Mouse (Mus musculus): ENCODE results near the gene Adgrf3. TPM values are rescaled to one million over a fixed set of nuclear protein-coding genes. Genes with fewer than 3 reads are reported as not detected.
"Not testable (repeated sequence)": the region's sequence is repeated elsewhere in the genome, so short reads cannot be mapped to it uniquely, and the experiment has no call there.

The Adgrf3 gene
- polyA plus RNA-seq, 1 experiment from 2014 or later, result not detected

- peak overlapping the region; percentile 83 for H3K4me3 ChIP-seq (replicated peaks)
- no peak for ATAC-seq (ENCODE audit: insufficient read depth)
- H3K9ac ChIP-seq, result peak overlapping the region; percentile 64
- no peaks in the 10 kb centered on the region for H3K9me3 ChIP-seq (replicated peaks)
- peaks cover 6% of the 10 kb centered on the region for H3K36me3 ChIP-seq (replicated peaks)
- H3K27me3 ChIP-seq, result no peaks in the 10 kb centered on the region
- peaks cover 45% of the 10 kb centered on the region for H3K4me1 ChIP-seq (replicated peaks)
- H3K4me2 ChIP-seq, result peak overlapping the region; percentile 92
- peak overlapping the region; percentile 76 for H3K27ac ChIP-seq (replicated peaks)
- WGBS (ENCODE audit: insufficient replicate concordance), result 41% methylated on average over 16 of the region's 16 CpGs
Measured at GRCm38 (mm10) chr5:30231891-30232270, 26.4 kb upstream of the Adgrf3 start.

GRCm38 (mm10) chr5:30230901-30231300, 25.4 kb upstream of the Adgrf3 start:
- WGBS (ENCODE audit: insufficient replicate concordance), result 67% methylated on average over 4 of the region's 4 CpGs
- no peaks in the 10 kb centered on the region for H3K9me3 ChIP-seq (replicated peaks)
- no peak overlapping the region for H3K4me2 ChIP-seq
- no peak overlapping the region for H3K9ac ChIP-seq
- no peak for ATAC-seq (ENCODE audit: insufficient read depth)
- no peak overlapping the region for H3K27ac ChIP-seq (replicated peaks)
- H3K4me3 ChIP-seq (replicated peaks), result no peak overlapping the region
- H3K36me3 ChIP-seq (replicated peaks), result peaks cover 6% of the 10 kb centered on the region
- peaks cover 38% of the 10 kb centered on the region for H3K4me1 ChIP-seq (replicated peaks)
- no peaks in the 10 kb centered on the region for H3K27me3 ChIP-seq

GRCm38 (mm10) chr5:30222681-30223080, 17.2 kb upstream of the Adgrf3 start:
- no peaks in the 10 kb centered on the region for H3K4me1 ChIP-seq (replicated peaks)
- H3K27ac ChIP-seq (replicated peaks), result no peak overlapping the region
- H3K36me3 ChIP-seq (replicated peaks), result peaks cover 6% of the 10 kb centered on the region; the same call in 1 of the 2 replicates
- H3K4me2 ChIP-seq, result no peak overlapping the region
- H3K9me3 ChIP-seq (replicated peaks), result no peaks in the 10 kb centered on the region
- H3K27me3 ChIP-seq, result no peaks in the 10 kb centered on the region
- H3K9ac ChIP-seq, result no peak overlapping the region
- no peak for ATAC-seq (ENCODE audit: insufficient read depth)
- H3K4me3 ChIP-seq (replicated peaks), result no peak overlapping the region
- 92% methylated on average over 8 of the region's 8 CpGs for WGBS (ENCODE audit: insufficient replicate concordance)

GRCm38 (mm10) chr5:30220666-30221065, 15.1 kb upstream of the Adgrf3 start:
- H3K27me3 ChIP-seq, result no peaks in the 10 kb centered on the region
- no peaks in the 10 kb centered on the region for H3K9me3 ChIP-seq (replicated peaks)
- H3K36me3 ChIP-seq (replicated peaks), result peaks cover 6% of the 10 kb centered on the region; the same call in 1 of the 2 replicates
- no peak for ATAC-seq (ENCODE audit: insufficient read depth)
- no peak overlapping the region for H3K4me2 ChIP-seq
- WGBS (ENCODE audit: insufficient replicate concordance), result 71% methylated on average over 8 of the region's 8 CpGs
- no peak overlapping the region for H3K9ac ChIP-seq
- no peak overlapping the region for H3K4me3 ChIP-seq (replicated peaks)
- H3K4me1 ChIP-seq (replicated peaks), result no peaks in the 10 kb centered on the region
- H3K27ac ChIP-seq (replicated peaks), result no peak overlapping the region

- Histone ChIP-seq H3K9me3 (replicated peaks) (no peaks in the 10 kb centered on the region), H3K27me3 (no peaks in the 10 kb centered on the region), H3K4me2 (no peak overlapping the region), H3K36me3 (replicated peaks) (peaks cover 6% of the 10 kb centered on the region; the same call in 1 of the 2 replicates), H3K4me3 (replicated peaks) (no peak overlapping the region), H3K4me1 (replicated peaks) (no peaks in the 10 kb centered on the region), H3K27ac (replicated peaks) (no peak overlapping the region), H3K9ac (no peak overlapping the region)
- 56% methylated on average over 2 of the region's 2 CpGs for WGBS (ENCODE audit: insufficient replicate concordance)
- ATAC-seq (ENCODE audit: insufficient read depth), result no peak
Measured at GRCm38 (mm10) chr5:30219715-30220114, 14.2 kb upstream of the Adgrf3 start.

GRCm38 (mm10) chr5:30215970-30216369, 10.4 kb upstream of the Adgrf3 start:
- H3K27ac ChIP-seq (replicated peaks), result no peak overlapping the region
- 45% methylated on average over 5 of the region's 5 CpGs for WGBS (ENCODE audit: insufficient replicate concordance)
- no peak overlapping the region for H3K4me3 ChIP-seq (replicated peaks)
- no peak for ATAC-seq (ENCODE audit: insufficient read depth)
- no peak overlapping the region for H3K4me2 ChIP-seq
- H3K9me3 ChIP-seq (replicated peaks), result no peaks in the 10 kb centered on the region
- no peaks in the 10 kb centered on the region for H3K4me1 ChIP-seq (replicated peaks)
- no peak overlapping the region for H3K9ac ChIP-seq
- no peaks in the 10 kb centered on the region for H3K36me3 ChIP-seq (replicated peaks)
- no peaks in the 10 kb centered on the region for H3K27me3 ChIP-seq

- H3K4me2 ChIP-seq, result no peak overlapping the region
- no peak for ATAC-seq (ENCODE audit: insufficient read depth)
- 4% methylated on average over 4 of the region's 4 CpGs for WGBS (ENCODE audit: insufficient replicate concordance)
- no peak overlapping the region for H3K27ac ChIP-seq (replicated peaks)
- H3K9ac ChIP-seq, result no peak overlapping the region
- H3K36me3 ChIP-seq (replicated peaks), result no peaks in the 10 kb centered on the region
- no peak overlapping the region for H3K4me3 ChIP-seq (replicated peaks)
- no peaks in the 10 kb centered on the region for H3K9me3 ChIP-seq (replicated peaks)
- H3K27me3 ChIP-seq, result no peaks in the 10 kb centered on the region
- H3K4me1 ChIP-seq (replicated peaks), result no peaks in the 10 kb centered on the region
Measured at GRCm38 (mm10) chr5:30214889-30215288, 9.4 kb upstream of the Adgrf3 start.

- not testable (repeated sequence) for H3K4me1 ChIP-seq (replicated peaks); H3K4me3 ChIP-seq (replicated peaks); H3K4me2 ChIP-seq; H3K27me3 ChIP-seq; H3K36me3 ChIP-seq (replicated peaks); H3K9ac ChIP-seq; ATAC-seq (ENCODE audit: insufficient read depth); H3K9me3 ChIP-seq (replicated peaks); H3K27ac ChIP-seq (replicated peaks)
- 62% methylated on average over 5 of the region's 5 CpGs for WGBS (ENCODE audit: insufficient replicate concordance)
Measured at GRCm38 (mm10) chr5:30210758-30211157, 5.2 kb upstream of the Adgrf3 start.

GRCm38 (mm10) chr5:30207276-30207675, 1.8 kb upstream of the Adgrf3 start:
- ATAC-seq (ENCODE audit: insufficient read depth), result no peak
- WGBS (ENCODE audit: insufficient replicate concordance), result 41% methylated on average over 6 of the region's 6 CpGs
- H3K36me3 ChIP-seq (replicated peaks), result no peaks in the 10 kb centered on the region
- no peak overlapping the region for H3K9ac ChIP-seq
- no peaks in the 10 kb centered on the region for H3K4me1 ChIP-seq (replicated peaks)
- H3K4me2 ChIP-seq, result no peak overlapping the region
- no peak overlapping the region for H3K27ac ChIP-seq (replicated peaks)
- H3K9me3 ChIP-seq (replicated peaks), result no peaks in the 10 kb centered on the region
- no peaks in the 10 kb centered on the region for H3K27me3 ChIP-seq
- no peak overlapping the region for H3K4me3 ChIP-seq (replicated peaks)

- H3K27ac ChIP-seq (replicated peaks), result no peak overlapping the region
- H3K27me3 ChIP-seq, result no peaks in the 10 kb centered on the region
- no peak for ATAC-seq (ENCODE audit: insufficient read depth)
- no peak overlapping the region for H3K9ac ChIP-seq
- 57% methylated on average over 3 of the region's 3 CpGs for WGBS (ENCODE audit: insufficient replicate concordance)
- H3K9me3 ChIP-seq (replicated peaks), result no peaks in the 10 kb centered on the region
- no peaks in the 10 kb centered on the region for H3K36me3 ChIP-seq (replicated peaks)
- no peaks in the 10 kb centered on the region for H3K4me1 ChIP-seq (replicated peaks)
- no peak overlapping the region for H3K4me3 ChIP-seq (replicated peaks)
- H3K4me2 ChIP-seq, result no peak overlapping the region
Measured at GRCm38 (mm10) chr5:30205034-30205433, 488 bp downstream of the Adgrf3 start.

GRCm38 (mm10) chr5:30204441-30204840, 1.1 kb downstream of the Adgrf3 start:
- no peak overlapping the region for H3K27ac ChIP-seq (replicated peaks)
- no peaks in the 10 kb centered on the region for H3K4me1 ChIP-seq (replicated peaks)
- 27% methylated on average over 1 of the region's 1 CpGs for WGBS (ENCODE audit: insufficient replicate concordance)
- no peaks in the 10 kb centered on the region for H3K36me3 ChIP-seq (replicated peaks)
- no peak overlapping the region for H3K4me2 ChIP-seq
- H3K4me3 ChIP-seq (replicated peaks), result no peak overlapping the region
- ATAC-seq (ENCODE audit: insufficient read depth), result no peak
- H3K27me3 ChIP-seq, result no peaks in the 10 kb centered on the region
- no peak overlapping the region for H3K9ac ChIP-seq
- H3K9me3 ChIP-seq (replicated peaks), result no peaks in the 10 kb centered on the region

GRCm38 (mm10) chr5:30203216-30203885, 2.2 kb downstream of the Adgrf3 start:
- H3K4me3 ChIP-seq (replicated peaks), result no peak overlapping the region
- H3K36me3 ChIP-seq (replicated peaks), result no peaks in the 10 kb centered on the region
- H3K4me1 ChIP-seq (replicated peaks), result no peaks in the 10 kb centered on the region
- no peak overlapping the region for H3K4me2 ChIP-seq
- H3K27ac ChIP-seq (replicated peaks), result no peak overlapping the region
- H3K27me3 ChIP-seq, result no peaks in the 10 kb centered on the region
- H3K9ac ChIP-seq, result no peak overlapping the region
- 58% methylated on average over 10 of the region's 10 CpGs for WGBS (ENCODE audit: insufficient replicate concordance)
- ATAC-seq (ENCODE audit: insufficient read depth), result no peak
- H3K9me3 ChIP-seq (replicated peaks), result no peaks in the 10 kb centered on the region
